9 mouse cellular contexts compared by ENCODE assay signal in genomic region chr8:83724697-83725482, GRCm38 (mm10). TPM values are rescaled to one million over a fixed set of nuclear protein-coding genes. Genes with fewer than 3 reads are reported as not detected.
DNase-seq lines count a peak whose midpoint lies in the region; ATAC-seq lines count a peak whose summit lies in the region.
"Had no signal": no experiment of that assay in that cellular context is flagged by ENCODE, and none has a peak within 500 bp of the region (broad histone marks: within the 10 kb centered on the region; RNA-seq: fewer than 3 reads in every experiment).

No protein-coding gene starts in this region.

- no peak overlapping the region for H3K4me3 ChIP-seq in embryonic facial prominence, embryonic 12.5 days
- no peak overlapping the region for H3K4me3 ChIP-seq in kidney, embryonic 15.5 days (replicated peaks)
- no peak overlapping the region for H3K4me3 ChIP-seq in limb, embryonic 15.5 days

- H3K4me1 ChIP-seq in embryonic facial prominence, embryonic 12.5 days = no peaks in the 10 kb centered on the region
- H3K4me1 ChIP-seq in kidney, embryonic 15.5 days = no peaks in the 10 kb centered on the region
- H3K4me1 ChIP-seq in limb, embryonic 15.5 days = no peaks in the 10 kb centered on the region

- H3K27ac ChIP-seq in embryonic facial prominence, embryonic 12.5 days = no peak overlapping the region
- no peak overlapping the region for H3K27ac ChIP-seq in kidney, embryonic 15.5 days
- no peak overlapping the region for H3K27ac ChIP-seq in limb, embryonic 15.5 days

- H3K27me3 ChIP-seq in embryonic facial prominence, embryonic 12.5 days = no peaks in the 10 kb centered on the region
- H3K27me3 ChIP-seq in kidney, embryonic 15.5 days = no peaks in the 10 kb centered on the region
- no peaks in the 10 kb centered on the region for H3K27me3 ChIP-seq in limb, embryonic 15.5 days
- H3K27me3 ChIP-seq: Patski had no signal

- no peaks in the 10 kb centered on the region for H3K9me3 ChIP-seq in embryonic facial prominence, embryonic 12.5 days
- H3K9me3 ChIP-seq in kidney, embryonic 15.5 days (replicated peaks) = no peaks in the 10 kb centered on the region
- H3K9me3 ChIP-seq in limb, embryonic 15.5 days = no peaks in the 10 kb centered on the region

- H3K9ac ChIP-seq in embryonic facial prominence, embryonic 12.5 days = no peak overlapping the region
- H3K9ac ChIP-seq in kidney, embryonic 15.5 days = no peak overlapping the region
- no peak overlapping the region for H3K9ac ChIP-seq in limb, embryonic 15.5 days

- peak; percentile 73 for DNase-seq in 3134 (ENCODE audit: extremely low read depth, insufficient read length, low spot score)
- peak; percentile 96 for DNase-seq in adrenal gland, postnatal 14 days
- peak; percentile 62 to 70 for DNase-seq in heart, adult 9 months (ENCODE audit: low spot score in 2 of 2)
- peak; percentile 68 to 75 for DNase-seq in monocyte, adult 2 months (ENCODE audit: low read depth in 1 of 2, low spot score in 2 of 2)
- DNase-seq in spleen, postnatal 4 days (ENCODE audit: low spot score in 2 of 2) = peak; percentile 80 to 90

- 46% methylated on average over 15 of the region's 15 CpGs for WGBS in embryonic facial prominence, embryonic 12.5 days
- 44% methylated on average over 15 of the region's 15 CpGs for WGBS in kidney, embryonic 15.5 days
- WGBS in limb, embryonic 15.5 days = 43% methylated on average over 15 of the region's 15 CpGs

- peaks cover 70% of the 10 kb centered on the region for H3K36me3 ChIP-seq in embryonic facial prominence, embryonic 12.5 days
- H3K36me3 ChIP-seq in kidney, embryonic 15.5 days = peaks cover 87% of the 10 kb centered on the region
- peaks cover 85% of the 10 kb centered on the region for H3K36me3 ChIP-seq in limb, embryonic 15.5 days

- ATAC-seq in embryonic facial prominence, embryonic 12.5 days (ENCODE audit: insufficient number of reproducible peaks, insufficient read depth, low FRiP score, low TSS enrichment) = peak; percentile 37
- peak; percentile 52 for ATAC-seq in kidney, embryonic 15.5 days (replicated peaks; ENCODE audit: low FRiP score)
- peak; percentile 46; the same call in 1 of the 2 replicates for ATAC-seq in limb, embryonic 15.5 days (ENCODE audit: insufficient number of reproducible peaks, low FRiP score, low TSS enrichment, low read depth)
- ATAC-seq: Patski had no signal

- no peak overlapping the region for H3K4me2 ChIP-seq in embryonic facial prominence, embryonic 12.5 days (replicated peaks)
- H3K4me2 ChIP-seq in kidney, embryonic 15.5 days = no peak overlapping the region
- no peak overlapping the region for H3K4me2 ChIP-seq in limb, embryonic 15.5 days

RNA-seq across cellular contexts. Expression of gene Ddx39, which starts 9.9 kb away (rescaled TPM):
- 31.2 and 32.9 TPM in 2 replicates for total RNA-seq in adrenal gland, postnatal 14 days (2021)
- polyA plus RNA-seq in embryonic facial prominence, embryonic 12.5 days (2016; fragmentation: Nextera tagmentation; extraction: Ambion mirVana) = 147 and 152 TPM in 2 replicates
- 189 and 192 TPM in 2 replicates for polyA plus RNA-seq in kidney, embryonic 15.5 days (2015; fragmentation: Nextera tagmentation; extraction: Ambion mirVana)
- 126 and 127 TPM in 2 replicates for polyA plus RNA-seq in limb, embryonic 15.5 days (2015; fragmentation: Nextera tagmentation; extraction: Ambion mirVana)

RNA-seq across cellular contexts. Expression of gene Adgre5, which starts 16.2 kb away (rescaled TPM):
- total RNA-seq in adrenal gland, postnatal 14 days (2021) = 47.5 and 49.0 TPM in 2 replicates
- polyA plus RNA-seq in embryonic facial prominence, embryonic 12.5 days (2016; fragmentation: Nextera tagmentation; extraction: Ambion mirVana) = 24.7 and 26.0 TPM in 2 replicates
- polyA plus RNA-seq in kidney, embryonic 15.5 days (2015; fragmentation: Nextera tagmentation; extraction: Ambion mirVana) = 31.9 and 35.4 TPM in 2 replicates
- 46.1 and 52.6 TPM in 2 replicates for polyA plus RNA-seq in limb, embryonic 15.5 days (2015; fragmentation: Nextera tagmentation; extraction: Ambion mirVana)

RNA-seq across cellular contexts. Expression of gene Pkn1, which starts 25.9 kb away (rescaled TPM):
- total RNA-seq in adrenal gland, postnatal 14 days (2021) = 125 and 151 TPM in 2 replicates
- 35.1 and 36.1 TPM in 2 replicates for polyA plus RNA-seq in embryonic facial prominence, embryonic 12.5 days (2016; fragmentation: Nextera tagmentation; extraction: Ambion mirVana)
- polyA plus RNA-seq in kidney, embryonic 15.5 days (2015; fragmentation: Nextera tagmentation; extraction: Ambion mirVana) = 29.3 and 34.6 TPM in 2 replicates
- polyA plus RNA-seq in limb, embryonic 15.5 days (2015; fragmentation: Nextera tagmentation; extraction: Ambion mirVana) = 19.6 and 20.0 TPM in 2 replicates

RNA-seq across cellular contexts. Expression of gene Ptger1, which starts 58.4 kb away (rescaled TPM):
- 0.98 and 1.4 TPM in 2 replicates for total RNA-seq in adrenal gland, postnatal 14 days (2021)
- 0.87 and 1.1 TPM in 2 replicates for polyA plus RNA-seq in embryonic facial prominence, embryonic 12.5 days (2016; fragmentation: Nextera tagmentation; extraction: Ambion mirVana)
- polyA plus RNA-seq in kidney, embryonic 15.5 days (2015; fragmentation: Nextera tagmentation; extraction: Ambion mirVana) = 2.4 and 2.9 TPM in 2 replicates
- 0.95 and 1.1 TPM in 2 replicates for polyA plus RNA-seq in limb, embryonic 15.5 days (2015; fragmentation: Nextera tagmentation; extraction: Ambion mirVana)
